In the genomic region with DNA sequence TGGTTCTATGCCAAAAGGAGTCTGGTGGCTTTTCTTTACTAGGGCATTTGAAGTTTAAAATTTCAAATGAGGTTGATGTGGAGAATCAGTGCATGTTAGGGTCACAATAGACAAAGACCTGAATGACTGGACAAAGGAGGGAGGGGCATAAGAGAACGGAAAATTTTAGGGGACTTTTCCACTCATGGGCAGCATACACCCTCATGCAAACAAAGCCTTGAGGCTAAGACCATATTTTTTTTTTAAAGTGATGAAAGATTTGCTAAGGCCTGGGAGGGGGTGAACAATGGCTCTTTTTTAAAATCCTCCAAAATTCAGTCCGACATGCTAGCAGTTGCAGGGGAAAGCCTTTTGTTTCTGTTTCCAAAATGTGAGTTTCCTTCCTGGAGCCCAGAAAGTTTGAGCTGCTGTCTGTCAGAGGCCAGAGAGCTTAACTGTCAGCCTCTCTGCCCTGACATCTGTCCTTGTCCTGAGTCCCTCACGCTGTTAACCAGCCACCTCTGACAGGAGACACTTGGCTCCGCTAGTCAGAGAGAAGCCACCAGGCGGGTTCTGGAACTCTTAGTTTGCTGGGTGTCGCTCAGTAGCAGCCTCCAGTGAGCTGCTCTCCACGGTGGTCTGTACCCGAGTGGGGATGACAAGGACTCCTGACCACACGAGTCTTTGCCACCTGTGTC, we compare ENCODE assay signal across 9 mouse cellular contexts.
DNase-seq lines count a peak whose midpoint lies in the region; ATAC-seq and TF ChIP-seq lines count a peak whose summit lies in the region.
"Had no signal": no experiment of that assay in that cellular context is flagged by ENCODE, and none has a peak within 500 bp of the region (broad histone marks: within the 10 kb centered on the region; RNA-seq: fewer than 3 reads in every experiment).

No protein-coding gene starts in this region.

- H3K9ac ChIP-seq in midbrain, embryonic 11.5 days (ENCODE audit: low read length), result no peak overlapping the region
- H3K9ac ChIP-seq in midbrain, embryonic 16.5 days (ENCODE audit: low read depth, low read length), result no peak overlapping the region
- peak overlapping the region; percentile 50 for H3K9ac ChIP-seq in heart, embryonic 13.5 days
- H3K9ac ChIP-seq in liver, postnatal 0 days (replicated peaks), result no peak overlapping the region
- H3K9ac ChIP-seq in forebrain, embryonic 11.5 days (ENCODE audit: low read length), result no peak overlapping the region

- WGBS in midbrain, embryonic 11.5 days, result 39% methylated on average over 9 of the region's 9 CpGs
- WGBS in midbrain, embryonic 16.5 days, result 31% methylated on average over 9 of the region's 9 CpGs
- WGBS in heart, embryonic 13.5 days, result 14% methylated on average over 9 of the region's 9 CpGs
- 25% methylated on average over 9 of the region's 9 CpGs for WGBS in liver, postnatal 0 days (ENCODE audit: insufficient replicate concordance)
- WGBS in forebrain, embryonic 11.5 days, result 46% methylated on average over 9 of the region's 9 CpGs

- no peaks in the 10 kb centered on the region for H3K36me3 ChIP-seq in midbrain, embryonic 11.5 days (ENCODE audit: control insufficient read depth, insufficient read depth, low read length)
- H3K36me3 ChIP-seq in midbrain, embryonic 16.5 days (ENCODE audit: control insufficient read depth, insufficient read depth, low read length), result no peaks in the 10 kb centered on the region
- H3K36me3 ChIP-seq in heart, embryonic 13.5 days, result no peaks in the 10 kb centered on the region
- H3K36me3 ChIP-seq in liver, postnatal 0 days (replicated peaks; ENCODE audit: insufficient read depth, low read length), result no peaks in the 10 kb centered on the region
- H3K36me3 ChIP-seq in forebrain, embryonic 11.5 days (ENCODE audit: control insufficient read depth, insufficient read depth, low read length), result no peaks in the 10 kb centered on the region

- no peaks in the 10 kb centered on the region for H3K9me3 ChIP-seq in midbrain, embryonic 11.5 days (ENCODE audit: control insufficient read depth, low read length)
- H3K9me3 ChIP-seq in midbrain, embryonic 16.5 days (replicated peaks; ENCODE audit: control insufficient read depth, low read length, poor library complexity, severe bottlenecking), result no peaks in the 10 kb centered on the region
- H3K9me3 ChIP-seq in heart, embryonic 13.5 days, result no peaks in the 10 kb centered on the region
- no peaks in the 10 kb centered on the region for H3K9me3 ChIP-seq in liver, postnatal 0 days (ENCODE audit: low read length)
- H3K9me3 ChIP-seq in forebrain, embryonic 11.5 days (ENCODE audit: control insufficient read depth, low read length), result no peaks in the 10 kb centered on the region

- H3K27me3 ChIP-seq in midbrain, embryonic 11.5 days (ENCODE audit: control insufficient read depth, insufficient read depth, low read length), result no peaks in the 10 kb centered on the region
- H3K27me3 ChIP-seq in midbrain, embryonic 16.5 days (ENCODE audit: control insufficient read depth, insufficient read depth, low read depth, low read length), result no peaks in the 10 kb centered on the region
- no peaks in the 10 kb centered on the region for H3K27me3 ChIP-seq in heart, embryonic 13.5 days (replicated peaks)
- no peaks in the 10 kb centered on the region for H3K27me3 ChIP-seq in liver, postnatal 0 days (ENCODE audit: insufficient read depth, low read length)
- H3K27me3 ChIP-seq in forebrain, embryonic 11.5 days (ENCODE audit: control insufficient read depth, insufficient read depth, low read length), result no peaks in the 10 kb centered on the region
- H3K27me3 ChIP-seq: Patski had no signal

- no peak for TF ChIP-seq EP300 in liver, postnatal 0 days (IDR thresholded peaks at IDR 0.05; ENCODE audit: low read depth)

- TF ChIP-seq CTCF in liver, postnatal 0 days (IDR thresholded peaks at IDR 0.05; ENCODE audit: low read depth), result 0 out of 2 replicates have a peak, but pooled peaks have one; percentile 36

- H3K4me1 ChIP-seq in midbrain, embryonic 11.5 days (ENCODE audit: control insufficient read depth, insufficient read depth, low read length), result peaks cover 12% of the 10 kb centered on the region
- H3K4me1 ChIP-seq in midbrain, embryonic 16.5 days (ENCODE audit: control insufficient read depth, insufficient read depth, low read length), result peaks cover 22% of the 10 kb centered on the region
- peaks cover 42% of the 10 kb centered on the region for H3K4me1 ChIP-seq in heart, embryonic 13.5 days
- H3K4me1 ChIP-seq in liver, postnatal 0 days (ENCODE audit: insufficient read depth), result peaks cover 10% of the 10 kb centered on the region; the same call in 1 of the 2 replicates
- 0 out of 2 replicates have a peak, but pooled peaks cover 3% of the 10 kb centered on the region for H3K4me1 ChIP-seq in forebrain, embryonic 11.5 days (replicated peaks; ENCODE audit: control insufficient read depth, insufficient read depth, low read length)

- H3K4me2 ChIP-seq in midbrain, embryonic 11.5 days, result no peak overlapping the region
- no peak overlapping the region for H3K4me2 ChIP-seq in midbrain, embryonic 16.5 days (ENCODE audit: low read length)
- peak overlapping the region; percentile 37; the same call in 1 of the 2 replicates for H3K4me2 ChIP-seq in heart, embryonic 13.5 days
- H3K4me2 ChIP-seq in liver, postnatal 0 days (ENCODE audit: low read depth, low read length), result 0 out of 2 replicates have a peak overlapping the region, but pooled peaks have one; percentile 8
- H3K4me2 ChIP-seq in forebrain, embryonic 11.5 days (ENCODE audit: low read depth, low read length, severe bottlenecking), result no peak overlapping the region

- DNase-seq in midbrain, embryonic 11.5 days (ENCODE audit: low spot score, missing footprints), result peak; percentile 81
- DNase-seq in cerebellum, postnatal 25 days, result peak; percentile 47 to 60
- peak; percentile 71 to 79 for DNase-seq in kidney, postnatal 4 days
- DNase-seq in liver, postnatal 0 days, result peak; percentile 38
- DNase-seq in spleen, postnatal 10 days (ENCODE audit: low spot score in 2 of 2), result peak; percentile 23 to 70
- DNase-seq in forebrain, embryonic 11.5 days (ENCODE audit: low spot score), result no peak

- ATAC-seq in midbrain, embryonic 11.5 days (ENCODE audit: low FRiP score), result no peak
- ATAC-seq in midbrain, embryonic 16.5 days, result no peak
- no peak for ATAC-seq in heart, embryonic 13.5 days (ENCODE audit: extremely low read depth, insufficient number of reproducible peaks, low FRiP score, low TSS enrichment)
- ATAC-seq in liver, postnatal 0 days, result peak; percentile 38; the same call in 1 of the 2 replicates
- no peak for ATAC-seq in forebrain, embryonic 11.5 days (replicated peaks; ENCODE audit: low FRiP score)
- ATAC-seq: Patski had no signal

- no peak overlapping the region for H3K4me3 ChIP-seq in midbrain, embryonic 11.5 days (ENCODE audit: low read depth, low read length)
- H3K4me3 ChIP-seq in midbrain, embryonic 16.5 days (ENCODE audit: low read depth, low read length), result no peak overlapping the region
- no peak overlapping the region for H3K4me3 ChIP-seq in heart, embryonic 13.5 days
- H3K4me3 ChIP-seq in liver, postnatal 0 days (ENCODE audit: low read depth, low read length), result no peak overlapping the region
- no peak overlapping the region for H3K4me3 ChIP-seq in forebrain, embryonic 11.5 days (ENCODE audit: low read depth, low read length)

- no peak overlapping the region for H3K27ac ChIP-seq in midbrain, embryonic 11.5 days (ENCODE audit: low read depth, low read length)
- H3K27ac ChIP-seq in midbrain, embryonic 16.5 days (ENCODE audit: low read length), result no peak overlapping the region; the same call in 1 of the 2 replicates
- H3K27ac ChIP-seq in heart, embryonic 13.5 days (replicated peaks), result peak overlapping the region; percentile 51
- H3K27ac ChIP-seq in liver, postnatal 0 days (ENCODE audit: low read depth), result peak overlapping the region; percentile 52; the same call in 1 of the 2 replicates
- H3K27ac ChIP-seq in forebrain, embryonic 11.5 days (ENCODE audit: low read depth, low read length), result no peak overlapping the region

Comparison
In these comparisons a context has a peak if more than half of its experiments do, and no peak if none do; other contexts are left out.
1. H3K27ac ChIP-seq: peak in heart, embryonic 13.5 days (single experiment) and liver, postnatal 0 days (single experiment); none in midbrain, embryonic 11.5 days (single experiment), midbrain, embryonic 16.5 days (single experiment) and forebrain, embryonic 11.5 days (single experiment).
2. H3K4me2 ChIP-seq: peak in heart, embryonic 13.5 days (single experiment) and liver, postnatal 0 days (single experiment); none in midbrain, embryonic 11.5 days (single experiment), midbrain, embryonic 16.5 days (single experiment) and forebrain, embryonic 11.5 days (single experiment).